Mouse (Mus musculus) midbrain, embryonic 14.5 days (tissue): ENCODE measurements around the gene Frmd4b. TPM values are rescaled to one million over a fixed set of nuclear protein-coding genes. Genes with fewer than 3 reads are reported as not detected.

Source experiments
- ATAC-seq: fragments of 200-750 bp; cut with Nextera tagmentation; 2 replicates; pipeline ENCODE4 v1.8.0; 2017; ENCODE audit warnings: moderate number of reproducible peaks, moderate library complexity; ENCODE audit not compliant: low FRiP score, low TSS enrichment
- DNase-seq: peaks from one replicate; pipeline ENCODE4 v3.0.0-alpha.2; 2015
- H3K27ac ChIP-seq: fragments of 300-500 bp; sonication (generic); replicated peaks from 2 replicates; pipeline ENCODE4 v1.5.1; 2014; ENCODE audit warnings: mild to moderate bottlenecking, low read depth, low read length, moderate library complexity
- H3K27me3 ChIP-seq: fragments of 300-500 bp; sonication (generic); 2 replicates; pipeline ENCODE4 v1.6.1; 2014; ENCODE audit warnings: low read length, control low read depth, mixed read lengths; ENCODE audit not compliant: control insufficient read depth, insufficient read depth
- H3K36me3 ChIP-seq: fragments of 300-500 bp; sonication (generic); 2 replicates; pipeline ENCODE4 v1.6.1; 2014; ENCODE audit warnings: low read length, control low read depth; ENCODE audit not compliant: control insufficient read depth, insufficient read depth
- H3K4me1 ChIP-seq: fragments of 300-500 bp; sonication (generic); 2 replicates; pipeline ENCODE4 v1.6.1; 2014; ENCODE audit warnings: mild to moderate bottlenecking, antibody characterized with exemption, low read length, control low read depth; ENCODE audit not compliant: control insufficient read depth, insufficient read depth
- H3K4me2 ChIP-seq: fragments of 300-500 bp; sonication (generic); 2 replicates; pipeline ENCODE4 v1.6.1; 2014; ENCODE audit warnings: mild to moderate bottlenecking, low read length, moderate library complexity
- H3K4me3 ChIP-seq: fragments of 300-500 bp; sonication (generic); replicated peaks from 2 replicates; pipeline ENCODE4 v1.5.1; 2014; ENCODE audit warnings: low read depth, low read length
- H3K9ac ChIP-seq: fragments of 300-500 bp; sonication (generic); replicated peaks from 2 replicates; pipeline ENCODE4 v1.6.1; 2014; ENCODE audit warnings: mild to moderate bottlenecking, low read length, moderate library complexity
- H3K9me3 ChIP-seq: fragments of 300-500 bp; sonication (generic); 2 replicates; pipeline ENCODE4 v1.6.1; 2016; ENCODE audit warnings: low read length, control low read depth, mixed read lengths; ENCODE audit not compliant: control insufficient read depth
- WGBS: fragments of 180-500 bp; shearing (Covaris S2); extraction: QIAGEN DNeasy Blood & Tissue Kit; methylation state at CpG from one replicate; pipeline ENCODE4 v1.1.7; 2014; 5-methylcytosine and 5-hydroxymethylcytosine counted together
- polyA plus RNA-seq: library from polyadenylated mRNA; unstranded; fragments of >200 nt; fragmentation: Nextera tagmentation; extraction: Ambion mirVana; gene quantifications from 2 replicates; pipeline ENCODE4 v1.2.1, GENCODE M21; 2014

Gene Frmd4b
- 15.3 and 21.7 TPM in 2 replicates for polyA plus RNA-seq

- Histone ChIP-seq H3K9me3 (no peaks in the 10 kb centered on the region), H3K4me2 (peak within 1 kb of the TSS; percentile 56), H3K4me3 (peak within 1 kb of the TSS; percentile 73), H3K36me3 (no peaks in the 10 kb centered on the region), H3K9ac (peak within 1 kb of the TSS; percentile 79), H3K27ac (peak within 1 kb of the TSS; percentile 94), H3K27me3 (no peaks in the 10 kb centered on the region), H3K4me1 (peaks cover 22% of the 10 kb centered on the region)
- peak; percentile 94 for DNase-seq
- WGBS = under 1% methylated on average over 42 of the region's 42 CpGs
- ATAC-seq = peak; percentile 95
These were observed at the start of gene Frmd4b for GRCm38 (mm10) chr6:97617266-97617743. Gene Frmd4b (minus strand): TSS chr6:97617541.

GRCm38 (mm10) chr6:97666417-97666816 is 49.1 kb upstream of the Frmd4b start:
- no peak overlapping the region for H3K9ac ChIP-seq
- no peaks in the 10 kb centered on the region for H3K9me3 ChIP-seq
- no peak overlapping the region for H3K4me2 ChIP-seq
- peak overlapping the region; percentile 47; the same call in 1 of the 2 replicates for H3K27ac ChIP-seq
- H3K36me3 ChIP-seq = no peaks in the 10 kb centered on the region
- peaks cover 12% of the 10 kb centered on the region; the same call in 1 of the 2 replicates for H3K4me1 ChIP-seq
- no peak for ATAC-seq
- DNase-seq = no peak
- no peak overlapping the region for H3K4me3 ChIP-seq
- H3K27me3 ChIP-seq = no peaks in the 10 kb centered on the region
- WGBS = 17% methylated on average over 2 of the region's 2 CpGs

GRCm38 (mm10) chr6:97658921-97659320 is 41.6 kb upstream of the Frmd4b start:
- Histone ChIP-seq H3K9me3 (0 out of 2 replicates have a peak, but pooled peaks cover 5% of the 10 kb centered on the region), H3K27ac (no peak overlapping the region), H3K4me1 (no peaks in the 10 kb centered on the region), H3K4me2 (no peak overlapping the region), H3K4me3 (no peak overlapping the region), H3K9ac (no peak overlapping the region), H3K27me3 (no peaks in the 10 kb centered on the region), H3K36me3 (no peaks in the 10 kb centered on the region)
- ATAC-seq (no peak), DNase-seq (no peak)
- 72% methylated on average over 6 of the region's 6 CpGs for WGBS

GRCm38 (mm10) chr6:97655986-97656385 is 38.6 kb upstream of the Frmd4b start:
- H3K4me2 ChIP-seq = no peak overlapping the region
- 88% methylated on average over 3 of the region's 3 CpGs for WGBS
- no peak overlapping the region for H3K4me3 ChIP-seq
- H3K27me3 ChIP-seq = no peaks in the 10 kb centered on the region
- ATAC-seq (no peak), DNase-seq (no peak)
- no peak overlapping the region for H3K9ac ChIP-seq
- no peak overlapping the region for H3K27ac ChIP-seq
- no peaks in the 10 kb centered on the region for H3K4me1 ChIP-seq
- 0 out of 2 replicates have a peak, but pooled peaks cover 5% of the 10 kb centered on the region for H3K9me3 ChIP-seq
- no peaks in the 10 kb centered on the region for H3K36me3 ChIP-seq

DNA sequence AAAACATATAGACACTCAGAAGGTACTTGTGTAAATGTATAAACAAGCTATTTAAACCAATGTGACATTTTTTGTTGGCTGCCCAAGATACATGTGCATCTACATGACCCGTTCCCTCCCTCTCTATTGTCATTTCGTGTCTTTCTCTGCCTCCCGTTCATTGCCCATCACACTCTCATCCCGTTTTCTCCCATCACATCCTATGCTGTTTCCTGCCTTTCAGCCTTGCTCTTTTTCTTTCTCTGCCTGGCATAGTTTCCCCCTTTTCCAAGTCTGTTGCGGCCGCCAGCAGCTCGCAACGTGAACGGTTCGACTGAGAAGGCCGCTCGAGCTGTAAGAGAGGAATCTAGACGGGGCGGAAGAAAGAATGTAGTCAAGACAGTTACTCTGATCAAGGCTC is 30.2 kb upstream of the Frmd4b start:
- Histone ChIP-seq H3K36me3 (no peaks in the 10 kb centered on the region), H3K9ac (no peak overlapping the region), H3K4me3 (no peak overlapping the region), H3K27ac (no peak overlapping the region), H3K4me1 (no peaks in the 10 kb centered on the region), H3K27me3 (no peaks in the 10 kb centered on the region), H3K9me3 (no peaks in the 10 kb centered on the region), H3K4me2 (no peak overlapping the region)
- ATAC-seq = no peak
- DNase-seq = no peak
- WGBS = 92% methylated on average over 14 of the region's 14 CpGs

DNA sequence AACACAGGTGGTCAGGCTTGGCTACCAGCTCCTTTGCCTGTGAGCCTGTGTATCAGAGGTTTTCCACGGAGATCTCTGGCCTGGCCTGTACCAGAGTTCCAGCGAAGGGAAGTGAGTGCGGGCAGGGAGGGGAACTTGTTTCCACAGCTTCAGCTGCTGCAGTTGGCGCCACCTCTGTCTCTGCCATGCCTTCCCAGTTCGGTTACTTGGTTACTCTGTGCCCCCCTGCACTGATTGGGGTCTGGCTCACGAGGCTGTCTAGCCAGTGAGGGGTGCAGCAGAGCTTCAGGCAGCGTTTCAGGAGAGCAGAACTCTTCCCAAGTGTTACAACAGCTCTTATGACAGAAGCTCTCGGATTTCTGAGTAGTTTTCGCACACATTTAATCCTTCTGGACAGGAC is 6.0 kb upstream of the Frmd4b start:
- ATAC-seq = no peak
- H3K9ac ChIP-seq = no peak overlapping the region
- DNase-seq = no peak
- H3K36me3 ChIP-seq = no peaks in the 10 kb centered on the region
- no peak overlapping the region for H3K4me2 ChIP-seq
- no peak overlapping the region for H3K4me3 ChIP-seq
- no peaks in the 10 kb centered on the region for H3K27me3 ChIP-seq
- H3K4me1 ChIP-seq = no peaks in the 10 kb centered on the region
- H3K27ac ChIP-seq = no peak overlapping the region
- H3K9me3 ChIP-seq = no peaks in the 10 kb centered on the region
- WGBS = 60% methylated on average over 9 of the region's 9 CpGs

DNA sequence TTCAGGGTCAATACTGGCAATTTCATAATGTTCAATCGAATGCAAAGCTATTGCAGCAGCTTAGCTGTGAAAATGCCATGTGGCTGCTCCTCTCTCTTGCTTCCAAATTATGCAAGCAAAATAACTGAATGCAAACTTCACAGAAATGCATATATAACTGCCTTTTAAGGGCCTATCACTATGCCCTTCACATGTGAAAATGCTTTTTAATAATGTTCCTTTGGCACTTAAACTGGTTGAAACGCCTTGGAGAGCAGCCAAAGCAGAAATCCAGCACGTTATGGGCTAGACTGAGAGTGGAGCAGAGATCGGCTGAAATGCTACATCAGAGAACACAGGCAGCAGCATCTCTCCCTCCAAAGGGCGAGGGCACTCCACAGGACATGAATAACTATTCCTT is 4.9 kb upstream of the Frmd4b start:
- H3K9ac ChIP-seq = no peak overlapping the region
- H3K4me3 ChIP-seq = no peak overlapping the region
- H3K36me3 ChIP-seq = no peaks in the 10 kb centered on the region
- no peaks in the 10 kb centered on the region for H3K27me3 ChIP-seq
- ATAC-seq (no peak), DNase-seq (no peak)
- WGBS = 67% methylated on average over 5 of the region's 5 CpGs
- no peaks in the 10 kb centered on the region for H3K9me3 ChIP-seq
- no peak overlapping the region for H3K4me2 ChIP-seq
- no peak overlapping the region for H3K27ac ChIP-seq
- no peaks in the 10 kb centered on the region for H3K4me1 ChIP-seq

- H3K4me1 ChIP-seq = peaks cover 22% of the 10 kb centered on the region
- no peaks in the 10 kb centered on the region for H3K36me3 ChIP-seq
- peak overlapping the region; percentile 56 for H3K4me2 ChIP-seq
- H3K4me3 ChIP-seq = peak overlapping the region; percentile 73
- WGBS = 20% methylated on average over 7 of the region's 7 CpGs
- no peak for DNase-seq
- H3K27me3 ChIP-seq = no peaks in the 10 kb centered on the region
- no peaks in the 10 kb centered on the region for H3K9me3 ChIP-seq
- H3K27ac ChIP-seq = peak overlapping the region; percentile 94
- H3K9ac ChIP-seq = peak overlapping the region; percentile 79
- ATAC-seq = no peak; the same call in 1 of the 2 replicates
These were observed 433 bp upstream of the Frmd4b start for GRCm38 (mm10) chr6:97617774-97618173.

GRCm38 (mm10) chr6:97616658-97617265 is 579 bp downstream of the Frmd4b start:
- no peaks in the 10 kb centered on the region for H3K9me3 ChIP-seq
- H3K9ac ChIP-seq = peak overlapping the region; percentile 79
- under 1% methylated on average over 40 of the region's 40 CpGs for WGBS
- DNase-seq (peak; percentile 86), ATAC-seq (peak; percentile 78)
- H3K4me2 ChIP-seq = peak overlapping the region; percentile 56
- H3K4me3 ChIP-seq = peak overlapping the region; percentile 73
- no peaks in the 10 kb centered on the region for H3K27me3 ChIP-seq
- H3K4me1 ChIP-seq = peaks cover 22% of the 10 kb centered on the region
- H3K27ac ChIP-seq = peak overlapping the region; percentile 94
- no peaks in the 10 kb centered on the region for H3K36me3 ChIP-seq
